Mouse (Mus musculus): ENCODE measurements around the gene Nfib. TPM values are rescaled to one million over a fixed set of nuclear protein-coding genes. Genes with fewer than 3 reads are reported as not detected.

The Nfib gene
- polyA plus RNA-seq, 2 experiments, result 57.3 to 126 TPM

DNA sequence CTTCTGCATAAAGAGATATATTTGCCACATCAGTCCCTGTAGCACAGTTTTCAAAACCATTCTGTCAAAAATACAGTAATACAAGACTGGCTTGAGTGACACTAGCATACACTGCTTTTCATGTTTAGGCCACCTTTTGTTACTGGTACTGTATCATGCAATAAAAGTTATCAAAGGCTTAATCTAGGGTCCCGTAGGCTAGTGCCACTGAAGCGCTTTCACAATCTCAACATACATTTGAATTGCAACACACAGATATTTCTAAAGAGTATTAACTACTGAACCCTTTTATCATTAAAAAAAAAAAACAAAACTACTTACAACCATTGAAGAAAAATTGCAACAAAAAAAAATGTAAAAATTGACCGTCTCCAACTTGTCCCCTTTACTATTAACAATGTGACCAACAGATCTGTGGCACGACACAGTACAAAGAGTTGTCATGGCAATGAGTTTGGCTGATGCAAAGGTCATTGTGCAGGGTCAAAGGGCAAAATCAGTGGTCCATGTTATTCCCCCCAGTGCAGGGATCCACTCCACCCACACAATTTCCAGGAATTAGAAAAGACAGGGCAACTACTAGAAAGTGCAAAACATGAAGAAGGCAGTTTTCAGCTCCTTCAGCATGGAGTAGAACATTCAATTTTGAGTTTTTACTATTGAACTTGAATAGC is 414.2 kb downstream of the Nfib start:
- Histone ChIP-seq H3K27me3 (ENCODE audit: control insufficient read depth, insufficient read depth, low read length) (no peaks in the 10 kb centered on the region), H3K27ac (replicated peaks; ENCODE audit: low read depth, low read length) (no peak overlapping the region), H3K9me3 (ENCODE audit: control insufficient read depth, low read length) (no peaks in the 10 kb centered on the region), H3K4me1 (ENCODE audit: control insufficient read depth, insufficient read depth, low read length) (peaks cover 23% of the 10 kb centered on the region), H3K9ac (ENCODE audit: low read depth, low read length, severe bottlenecking) (no peak overlapping the region), H3K4me3 (replicated peaks; ENCODE audit: low read length) (no peak overlapping the region), H3K36me3 (ENCODE audit: control insufficient read depth, insufficient read depth, low read length) (peaks cover 35% of the 10 kb centered on the region), H3K4me2 (replicated peaks; ENCODE audit: low read depth, low read length, severe bottlenecking) (no peak overlapping the region)
- DNase-seq (ENCODE audit: low spot score), result no peak
- no peak for ATAC-seq (ENCODE audit: low FRiP score, low read depth)
- 72% methylated on average over 4 of the region's 4 CpGs for WGBS
- TF ChIP-seq POLR2A (IDR thresholded peaks at IDR 0.05; ENCODE audit: borderline replicate concordance, extremely low read depth, insufficient read depth, insufficient read length), result no peak

DNA sequence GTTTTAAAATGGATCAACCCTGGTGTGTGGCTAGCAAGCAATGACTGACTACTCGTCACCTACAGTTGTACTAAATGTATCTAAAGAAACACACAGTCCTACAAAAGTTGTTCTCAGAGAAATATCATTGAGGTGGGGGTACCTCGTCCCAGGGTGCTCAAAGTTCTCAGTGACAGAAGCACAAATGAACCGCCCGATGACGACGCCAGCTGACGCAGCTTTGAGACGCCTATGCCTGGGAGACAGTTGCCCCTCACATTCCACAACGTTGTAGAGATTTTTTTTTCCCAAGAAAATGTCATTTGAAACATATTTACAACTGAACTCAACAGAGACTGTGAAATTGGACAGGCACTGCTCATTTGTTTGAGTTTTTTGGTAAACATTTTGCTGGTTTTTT is 414.9 kb downstream of the Nfib start:
- peak overlapping the region; percentile 39; the same call in 1 of the 2 replicates for H3K27ac ChIP-seq (replicated peaks; ENCODE audit: low read depth, low read length)
- no peak overlapping the region for H3K4me3 ChIP-seq (replicated peaks; ENCODE audit: low read length)
- H3K4me2 ChIP-seq (replicated peaks; ENCODE audit: low read depth, low read length, severe bottlenecking), result no peak overlapping the region
- ATAC-seq (ENCODE audit: low FRiP score, low read depth), result no peak
- peaks cover 23% of the 10 kb centered on the region for H3K4me1 ChIP-seq (ENCODE audit: control insufficient read depth, insufficient read depth, low read length)
- 59% methylated on average over 9 of the region's 9 CpGs for WGBS
- H3K9me3 ChIP-seq (ENCODE audit: control insufficient read depth, low read length), result no peaks in the 10 kb centered on the region
- TF ChIP-seq POLR2A (IDR thresholded peaks at IDR 0.05; ENCODE audit: borderline replicate concordance, extremely low read depth, insufficient read depth, insufficient read length), result no peak
- peaks cover 32% of the 10 kb centered on the region for H3K36me3 ChIP-seq (ENCODE audit: control insufficient read depth, insufficient read depth, low read length)
- DNase-seq (ENCODE audit: low spot score), result no peak
- H3K27me3 ChIP-seq (ENCODE audit: control insufficient read depth, insufficient read depth, low read length), result no peaks in the 10 kb centered on the region
- H3K9ac ChIP-seq (ENCODE audit: low read depth, low read length, severe bottlenecking), result no peak overlapping the region

DNA sequence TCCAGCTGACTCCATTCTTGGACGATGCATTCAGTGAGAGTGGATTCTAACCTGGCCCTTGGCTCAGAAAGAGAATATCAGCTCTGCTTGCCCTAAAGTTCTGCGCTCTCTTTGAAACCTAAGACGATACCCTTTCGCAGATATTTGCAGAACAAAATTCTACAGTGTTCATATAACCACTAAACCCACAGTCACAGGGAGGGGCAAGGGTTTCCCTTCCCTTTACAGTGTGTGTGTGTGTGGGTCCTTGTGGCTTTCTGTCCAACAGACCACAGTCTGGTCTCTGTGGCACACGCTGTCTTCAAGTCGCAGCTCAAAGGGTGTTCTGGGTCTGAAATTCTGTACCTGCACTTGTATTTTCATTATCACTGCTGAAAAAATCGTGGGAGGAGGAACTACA is 416.0 kb downstream of the Nfib start:
- peaks cover 23% of the 10 kb centered on the region for H3K4me1 ChIP-seq (ENCODE audit: control insufficient read depth, insufficient read depth, low read length)
- no peaks in the 10 kb centered on the region for H3K9me3 ChIP-seq (ENCODE audit: control insufficient read depth, low read length)
- H3K27ac ChIP-seq (replicated peaks; ENCODE audit: low read depth, low read length), result peak overlapping the region; percentile 52
- no peak overlapping the region for H3K9ac ChIP-seq (ENCODE audit: low read depth, low read length, severe bottlenecking)
- peaks cover 27% of the 10 kb centered on the region; the same call in 1 of the 2 replicates for H3K36me3 ChIP-seq (ENCODE audit: control insufficient read depth, insufficient read depth, low read length)
- ATAC-seq (ENCODE audit: low FRiP score, low read depth) (peak; percentile 24; the same call in 1 of the 2 replicates), DNase-seq (ENCODE audit: low spot score) (no peak)
- H3K4me3 ChIP-seq (replicated peaks; ENCODE audit: low read length), result no peak overlapping the region
- no peak overlapping the region for H3K4me2 ChIP-seq (replicated peaks; ENCODE audit: low read depth, low read length, severe bottlenecking)
- no peaks in the 10 kb centered on the region for H3K27me3 ChIP-seq (ENCODE audit: control insufficient read depth, insufficient read depth, low read length)
- 46% methylated on average over 7 of the region's 7 CpGs for WGBS
- TF ChIP-seq POLR2A (IDR thresholded peaks at IDR 0.05; ENCODE audit: borderline replicate concordance, extremely low read depth, insufficient read depth, insufficient read length), result no peak

DNA sequence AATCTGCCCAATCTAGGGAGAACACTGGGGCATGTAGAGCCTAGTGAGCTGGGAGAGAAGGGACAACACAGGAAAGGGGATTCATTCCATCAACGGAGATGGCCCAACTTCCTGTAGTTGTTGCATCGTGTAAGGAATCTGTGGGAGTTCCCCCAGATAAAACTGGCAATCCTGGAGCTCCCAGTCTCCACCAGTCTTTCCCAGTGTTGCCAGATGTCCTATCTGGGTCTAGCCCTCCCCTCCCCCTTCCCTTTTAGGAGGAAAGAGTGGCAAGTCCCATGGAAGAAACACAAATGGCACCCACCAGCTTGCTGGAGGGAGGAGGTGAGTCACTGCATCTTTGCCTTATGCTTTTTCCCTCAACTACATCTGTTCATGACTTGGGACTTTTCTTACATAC is 417.4 kb downstream of the Nfib start:
- TF ChIP-seq POLR2A (IDR thresholded peaks at IDR 0.05; ENCODE audit: borderline replicate concordance, extremely low read depth, insufficient read depth, insufficient read length), result no peak
- DNase-seq (ENCODE audit: low spot score) (no peak), ATAC-seq (ENCODE audit: low FRiP score, low read depth) (no peak)
- H3K9me3 ChIP-seq (ENCODE audit: control insufficient read depth, low read length), result no peaks in the 10 kb centered on the region
- no peak overlapping the region for H3K9ac ChIP-seq (ENCODE audit: low read depth, low read length, severe bottlenecking)
- peaks cover 15% of the 10 kb centered on the region; the same call in 1 of the 2 replicates for H3K36me3 ChIP-seq (ENCODE audit: control insufficient read depth, insufficient read depth, low read length)
- no peaks in the 10 kb centered on the region for H3K27me3 ChIP-seq (ENCODE audit: control insufficient read depth, insufficient read depth, low read length)
- H3K4me1 ChIP-seq (ENCODE audit: control insufficient read depth, insufficient read depth, low read length), result peaks cover 23% of the 10 kb centered on the region
- H3K4me2 ChIP-seq (replicated peaks; ENCODE audit: low read depth, low read length, severe bottlenecking), result no peak overlapping the region
- no peak overlapping the region for H3K27ac ChIP-seq (replicated peaks; ENCODE audit: low read depth, low read length)
- WGBS, result 93% methylated on average over 2 of the region's 2 CpGs
- H3K4me3 ChIP-seq (replicated peaks; ENCODE audit: low read length), result no peak overlapping the region

DNA sequence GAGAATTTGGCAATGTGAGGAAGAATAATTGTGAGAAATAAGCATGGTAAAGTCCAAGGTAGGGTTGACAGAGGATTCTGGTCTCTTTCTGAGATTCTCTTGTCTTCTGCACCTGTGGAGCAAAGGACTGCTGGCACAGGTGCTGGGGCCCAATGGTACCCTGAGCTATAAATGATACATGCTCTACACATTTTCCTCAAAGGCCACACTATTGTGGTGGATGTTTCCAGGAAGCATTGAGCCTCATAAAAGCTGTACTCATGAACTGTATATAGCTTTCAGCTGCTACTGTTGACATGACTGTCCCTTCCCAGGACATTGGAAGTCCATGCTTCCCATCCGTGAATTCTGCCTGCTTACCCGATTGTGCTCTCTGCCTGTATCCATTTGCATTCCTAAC is 418.1 kb downstream of the Nfib start:
- ATAC-seq (ENCODE audit: low FRiP score, low read depth), result no peak
- no peak for TF ChIP-seq POLR2A (IDR thresholded peaks at IDR 0.05; ENCODE audit: borderline replicate concordance, extremely low read depth, insufficient read depth, insufficient read length)
- Histone ChIP-seq H3K4me2 (replicated peaks; ENCODE audit: low read depth, low read length, severe bottlenecking) (no peak overlapping the region), H3K9me3 (ENCODE audit: control insufficient read depth, low read length) (no peaks in the 10 kb centered on the region), H3K27me3 (ENCODE audit: control insufficient read depth, insufficient read depth, low read length) (no peaks in the 10 kb centered on the region), H3K4me3 (replicated peaks; ENCODE audit: low read length) (no peak overlapping the region), H3K27ac (replicated peaks; ENCODE audit: low read depth, low read length) (no peak overlapping the region), H3K36me3 (ENCODE audit: control insufficient read depth, insufficient read depth, low read length) (peaks cover 11% of the 10 kb centered on the region; the same call in 1 of the 2 replicates), H3K9ac (ENCODE audit: low read depth, low read length, severe bottlenecking) (no peak overlapping the region), H3K4me1 (ENCODE audit: control insufficient read depth, insufficient read depth, low read length) (peaks cover 23% of the 10 kb centered on the region)
- no peak for DNase-seq (ENCODE audit: low spot score)
- 90% methylated on average over 2 of the region's 2 CpGs for WGBS

Data from limb, embryonic 14.5 days (tissue).